Mouse (Mus musculus): Measurements from ENCODE around the gene Il22ra2. TPM values are rescaled to one million over a fixed set of nuclear protein-coding genes. Genes with fewer than 3 reads are reported as not detected.
"Not testable (repeated sequence)": the region's sequence is repeated elsewhere in the genome, so short reads cannot be mapped to it uniquely, and the experiment has no call there.

The Il22ra2 gene
- total and polyA plus RNA-seq, 3 experiments = 0.13 TPM; not detected in 2

DNA sequence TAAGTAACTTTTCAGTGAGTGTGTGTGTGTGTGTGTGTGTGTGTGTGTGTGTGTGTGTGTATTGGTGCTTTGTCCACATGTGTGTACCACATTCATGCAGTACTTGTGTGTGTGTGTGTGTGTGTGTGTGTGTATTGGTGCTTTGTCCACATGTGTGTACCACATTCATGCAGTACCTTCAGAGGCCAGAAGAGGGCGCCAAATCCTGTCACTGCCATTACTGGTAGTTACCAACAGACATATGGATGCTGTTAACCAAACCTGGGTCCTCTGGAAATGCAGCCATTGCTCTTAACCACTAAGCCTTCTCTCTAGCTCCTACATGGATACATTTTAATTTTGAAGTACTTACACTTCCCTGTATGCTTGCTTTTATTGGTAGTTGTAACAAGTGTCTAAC, 20.3 kb upstream of the Il22ra2 start:
- H3K79me2 ChIP-seq (replicated peaks; ENCODE audit: control insufficient read depth, extremely low read depth, insufficient read depth, poor library complexity, severe bottlenecking); H3K27ac ChIP-seq (ENCODE audit: insufficient read depth, low read depth); H3K4me3 ChIP-seq (replicated peaks in 1 of 3; ENCODE audit: low read depth in 2 of 3, low read length in 2 of 3, poor library complexity in 1 of 3); H3K4me1 ChIP-seq (ENCODE audit: control insufficient read depth in 1 of 2, insufficient read depth in 2 of 2); H3K9ac ChIP-seq (ENCODE audit: insufficient read depth, low read depth); dilution Hi-C loops (cut with MboI; ENCODE audit: extremely low pct_ligation_motif_present, extremely low pct_unique_long_range_greater_than_20kb, low sequenced_read_pairs); H3K4me2 ChIP-seq (ENCODE audit: insufficient read depth, low read depth, poor library complexity, severe bottlenecking); H3K27me3 ChIP-seq (replicated peaks): not testable (repeated sequence)
- in situ Hi-C loops (cut with MboI; ENCODE audit: low pct_ligation_motif_present, low pct_unique_long_range_greater_than_20kb, low sequenced_read_pairs) = loop anchor here (5.0 kb wide), 1 partner anchor 91 kb away; no protein-coding TSS in a partner anchor
- H3K9me3 ChIP-seq (replicated peaks; ENCODE audit: low read length) = peaks cover 10% of the 10 kb centered on the region
- TF ChIP-seq RAD21 (IDR thresholded peaks at IDR 0.05; ENCODE audit: low read depth, low read length) (peak; percentile 33), SMC3 (IDR thresholded peaks at IDR 0.05; ENCODE audit: low read depth, low read length) (peak; percentile 41), CTCF (conservative IDR thresholded peaks at IDR 0.05 in 1 of 2, IDR thresholded peaks at IDR 0.05 in 1 of 2; ENCODE audit: low read depth in 2 of 2, low read length in 2 of 2) (peak; percentile 34 to 53; a peak in 3 of 4 replicates)
- H3K36me3 ChIP-seq (replicated peaks in 1 of 2; ENCODE audit: control insufficient read depth in 1 of 2, insufficient read depth in 1 of 2, low read length in 1 of 2) = peaks cover 61 to 95% of the 10 kb centered on the region in 2 experiments
- DNase-seq (ENCODE audit: extremely low read depth) = peak; percentile 20

GRCm38 (mm10) chr10:19603231-19603630, 18.6 kb upstream of the Il22ra2 start:
- Histone ChIP-seq H3K27me3 (replicated peaks) (no peaks in the 10 kb centered on the region), H3K27ac (ENCODE audit: insufficient read depth, low read depth) (no peak overlapping the region), H3K4me1 (ENCODE audit: control insufficient read depth in 1 of 2, insufficient read depth in 2 of 2) (no peaks in the 10 kb centered on the region), H3K9ac (ENCODE audit: insufficient read depth, low read depth) (no peak overlapping the region), H3K9me3 (replicated peaks; ENCODE audit: low read length) (peaks cover 10% of the 10 kb centered on the region), H3K36me3 (replicated peaks in 1 of 2; ENCODE audit: control insufficient read depth in 1 of 2, insufficient read depth in 1 of 2, low read length in 1 of 2) (peaks cover 69 to 96% of the 10 kb centered on the region in 2 experiments), H3K79me2 (replicated peaks; ENCODE audit: control insufficient read depth, extremely low read depth, insufficient read depth, poor library complexity, severe bottlenecking) (0 out of 2 replicates have a peak, but pooled peaks cover 2% of the 10 kb centered on the region), H3K4me3 (replicated peaks in 1 of 3; ENCODE audit: low read depth in 2 of 3, low read length in 2 of 3, poor library complexity in 1 of 3) (no peak overlapping the region), H3K4me2 (ENCODE audit: insufficient read depth, low read depth, poor library complexity, severe bottlenecking) (no peak overlapping the region)
- DNase-seq (ENCODE audit: extremely low read depth) = no peak
- in situ Hi-C loops (cut with MboI; ENCODE audit: low pct_ligation_motif_present, low pct_unique_long_range_greater_than_20kb, low sequenced_read_pairs) = loop anchor here (5.0 kb wide), 1 partner anchor 89 kb away; no protein-coding TSS in a partner anchor
- TF ChIP-seq RAD21 (IDR thresholded peaks at IDR 0.05; ENCODE audit: low read depth, low read length) = peak; percentile 2
- no peak for TF ChIP-seq IRF4 (IDR thresholded peaks at IDR 0.05; ENCODE audit: low read depth, low read length)
- dilution Hi-C loops (cut with MboI; ENCODE audit: extremely low pct_ligation_motif_present, extremely low pct_unique_long_range_greater_than_20kb, low sequenced_read_pairs) = no loop called here

DNA sequence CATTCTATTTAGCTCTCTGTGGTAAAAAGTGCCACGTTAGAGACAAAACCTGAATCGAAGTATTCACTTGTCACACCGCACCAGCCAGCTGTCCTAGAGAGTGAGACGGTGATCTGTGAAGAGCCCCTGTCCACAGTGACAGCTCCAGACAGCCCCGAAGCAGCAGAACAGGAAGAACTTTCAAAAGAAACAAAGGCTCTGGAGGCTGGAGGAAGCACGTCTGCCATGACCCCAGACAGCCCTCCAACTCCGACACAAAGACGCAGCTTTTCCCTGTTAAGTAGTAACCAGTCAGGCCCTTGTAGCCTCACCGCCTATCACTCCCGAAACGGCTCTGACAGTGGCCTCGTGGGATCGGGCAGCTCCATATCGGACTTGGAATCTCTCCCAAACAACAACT, 12.7 kb upstream of the Il22ra2 start:
- no peak overlapping the region for H3K4me2 ChIP-seq (ENCODE audit: insufficient read depth, low read depth, poor library complexity, severe bottlenecking)
- in situ Hi-C loops (cut with MboI; ENCODE audit: low pct_ligation_motif_present, low pct_unique_long_range_greater_than_20kb, low sequenced_read_pairs) (no loop called here), dilution Hi-C loops (cut with MboI; ENCODE audit: extremely low pct_ligation_motif_present, extremely low pct_unique_long_range_greater_than_20kb, low sequenced_read_pairs) (no loop called here)
- H3K4me1 ChIP-seq (ENCODE audit: control insufficient read depth in 1 of 2, insufficient read depth in 2 of 2) = peaks cover 0 to 10% of the 10 kb centered on the region in 2 experiments; a peak in 2 of 4 replicates
- no peak for TF ChIP-seq NELFE (IDR thresholded peaks at IDR 0.05; ENCODE audit: low read depth, low read length)
- no peak for DNase-seq (ENCODE audit: extremely low read depth)
- no peak overlapping the region for H3K27ac ChIP-seq (ENCODE audit: insufficient read depth, low read depth)
- no peaks in the 10 kb centered on the region for H3K79me2 ChIP-seq (replicated peaks; ENCODE audit: control insufficient read depth, extremely low read depth, insufficient read depth, poor library complexity, severe bottlenecking)
- no peaks in the 10 kb centered on the region for H3K27me3 ChIP-seq (replicated peaks)
- H3K36me3 ChIP-seq (replicated peaks in 1 of 2; ENCODE audit: control insufficient read depth in 1 of 2, insufficient read depth in 1 of 2, low read length in 1 of 2) = peaks cover 42 to 73% of the 10 kb centered on the region in 2 experiments
- H3K4me3 ChIP-seq (replicated peaks in 1 of 3; ENCODE audit: low read depth in 2 of 3, low read length in 2 of 3, poor library complexity in 1 of 3) = no peak overlapping the region
- no peak overlapping the region for H3K9ac ChIP-seq (ENCODE audit: insufficient read depth, low read depth)
- H3K9me3 ChIP-seq (replicated peaks; ENCODE audit: low read length) = no peaks in the 10 kb centered on the region

DNA sequence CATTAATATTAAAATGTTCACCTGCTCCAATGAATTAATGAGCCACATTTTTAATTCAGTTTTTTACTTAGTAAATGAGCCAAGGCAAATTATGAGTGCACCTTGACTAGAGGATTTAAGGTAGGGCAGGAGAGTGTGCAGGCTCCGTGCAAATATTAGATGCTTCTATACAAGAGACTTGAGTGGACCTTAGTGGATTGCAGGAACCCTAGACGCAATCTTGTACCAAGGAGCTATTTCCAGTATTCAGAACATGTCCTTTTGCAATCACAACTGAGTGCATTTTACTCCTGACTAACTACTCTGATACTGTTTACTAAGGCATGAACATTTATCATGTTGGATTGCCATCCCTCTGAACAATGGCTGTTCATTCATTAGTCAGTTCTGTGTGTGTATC, 10.2 kb upstream of the Il22ra2 start:
- Histone ChIP-seq H3K27ac (ENCODE audit: insufficient read depth, low read depth) (no peak overlapping the region), H3K4me3 (replicated peaks in 1 of 3; ENCODE audit: low read depth in 2 of 3, low read length in 2 of 3, poor library complexity in 1 of 3) (no peak overlapping the region), H3K4me2 (ENCODE audit: insufficient read depth, low read depth, poor library complexity, severe bottlenecking) (no peak overlapping the region), H3K4me1 (ENCODE audit: control insufficient read depth in 1 of 2, insufficient read depth in 2 of 2) (peaks cover 0 to 15% of the 10 kb centered on the region in 2 experiments; a peak in 2 of 4 replicates), H3K79me2 (replicated peaks; ENCODE audit: control insufficient read depth, extremely low read depth, insufficient read depth, poor library complexity, severe bottlenecking) (no peaks in the 10 kb centered on the region), H3K9ac (ENCODE audit: insufficient read depth, low read depth) (no peak overlapping the region), H3K27me3 (replicated peaks) (no peaks in the 10 kb centered on the region), H3K9me3 (replicated peaks; ENCODE audit: low read length) (no peaks in the 10 kb centered on the region), H3K36me3 (replicated peaks in 1 of 2; ENCODE audit: control insufficient read depth in 1 of 2, insufficient read depth in 1 of 2, low read length in 1 of 2) (peaks cover 20 to 48% of the 10 kb centered on the region in 2 experiments)
- dilution Hi-C loops (cut with MboI; ENCODE audit: extremely low pct_ligation_motif_present, extremely low pct_unique_long_range_greater_than_20kb, low sequenced_read_pairs) (no loop called here), in situ Hi-C loops (cut with MboI; ENCODE audit: low pct_ligation_motif_present, low pct_unique_long_range_greater_than_20kb, low sequenced_read_pairs) (no loop called here)
- DNase-seq (ENCODE audit: extremely low read depth) = no peak
- no peak for TF ChIP-seq MAX (IDR thresholded peaks at IDR 0.05; ENCODE audit: low read length)
- no peak for TF ChIP-seq CHD1 (IDR thresholded peaks at IDR 0.05; ENCODE audit: low read depth, low read length)
- TF ChIP-seq MAZ (IDR thresholded peaks at IDR 0.05; ENCODE audit: low read depth, low read length) = no peak
- no peak for TF ChIP-seq POLR2AphosphoS2 (IDR thresholded peaks at IDR 0.05; ENCODE audit: low read depth, low read length)
- no peak for TF ChIP-seq ETS1 (conservative IDR thresholded peaks at IDR 0.05; ENCODE audit: low read depth, low read length)
- no peak for TF ChIP-seq USF1 (IDR thresholded peaks at IDR 0.05; ENCODE audit: low read depth, low read length)
- no peak for TF ChIP-seq IRF4 (IDR thresholded peaks at IDR 0.05; ENCODE audit: low read depth, low read length)
- TF ChIP-seq GABPA (IDR thresholded peaks at IDR 0.05; ENCODE audit: insufficient replicate concordance, low read depth, low read length) = no peak
- TF ChIP-seq RCOR1 (conservative IDR thresholded peaks at IDR 0.05; ENCODE audit: low read depth, low read length) = no peak
- no peak for TF ChIP-seq NRF1 (IDR thresholded peaks at IDR 0.05; ENCODE audit: low read depth, low read length)
- TF ChIP-seq MXI1 (IDR thresholded peaks at IDR 0.05; ENCODE audit: low read depth, low read length) = no peak; the same call in 1 of the 2 replicates
- no peak for TF ChIP-seq ZMIZ1 (IDR thresholded peaks at IDR 0.05; ENCODE audit: low read depth, low read length)
- TF ChIP-seq USF2 (conservative IDR thresholded peaks at IDR 0.05; ENCODE audit: low read depth, low read length) = no peak
- no peak for TF ChIP-seq KAT2A (IDR thresholded peaks at IDR 0.05; ENCODE audit: insufficient replicate concordance, low read length)
- TF ChIP-seq HCFC1 (IDR thresholded peaks at IDR 0.05; ENCODE audit: low read depth, low read length) = no peak

Measured in CH12.LX (cell line).